Mouse (Mus musculus) megakaryocyte, embryonic 14.5 days (primary cell): Measurements from ENCODE around the gene Mtfr2. TPM values are rescaled to one million over a fixed set of nuclear protein-coding genes. Genes with fewer than 3 reads are reported as not detected.

Source experiments
- H3K27me3 ChIP-seq: replicated peaks from 2 replicates; pipeline ENCODE3; 2012; ENCODE audit warnings: inconsistent platforms
- H3K36me3 ChIP-seq: replicated peaks from 2 replicates; pipeline ENCODE3; 2012; ENCODE audit warnings: low read length, inconsistent platforms, mixed read lengths
- H3K4me1 ChIP-seq: 2 replicates; pipeline ENCODE4 v1.6.1; 2012; ENCODE audit warnings: inconsistent platforms
- H3K4me3 ChIP-seq: replicated peaks from 2 replicates; pipeline ENCODE3; 2012; ENCODE audit warnings: moderate library complexity, mild to moderate bottlenecking, inconsistent platforms
- H3K9me3 ChIP-seq: 2 replicates; pipeline ENCODE4 v1.6.1; 2012; ENCODE audit warnings: inconsistent platforms
- FLI1 ChIP-seq: IDR thresholded peaks from 2 replicates; pipeline ENCODE4 v1.6.1; 2012; ENCODE audit warnings: low read length, inconsistent platforms, mixed read lengths
- GATA1 ChIP-seq: IDR thresholded peaks from 3 replicates; pipeline ENCODE4 v1.6.1; 2012; ENCODE audit warnings: mixed read lengths, low read length, inconsistent platforms, borderline replicate concordance
- polyA plus RNA-seq: library from polyadenylated mRNA; stranded (reverse); fragments of >175 nt; gene quantifications from 2 replicates; pipeline ENCODE4 v1.2.3, GENCODE M21; 2012; ENCODE audit warnings: low replicate concordance; ENCODE audit not compliant: insufficient read depth

The Mtfr2 gene
- 1.5 TPM in 1 of 2 replicates, not detected in the other for polyA plus RNA-seq

- Histone ChIP-seq H3K27me3 (no peaks in the 10 kb centered on the region), H3K36me3 (peaks cover 57% of the 10 kb centered on the region), H3K4me3 (peak within 1 kb of the TSS; percentile 95), H3K9me3 (no peaks in the 10 kb centered on the region), H3K4me1 (peaks cover 35% of the 10 kb centered on the region)
- TF ChIP-seq GATA1 (no peak), FLI1 (peak; percentile 90; the same call in 1 of the 2 replicates)
Observed at GRCm38 (mm10) chr10:20347285-20348214, at the start of gene Mtfr2. Mtfr2 (plus strand) TSS chr10:20347770.

- TF ChIP-seq GATA1 (no peak), FLI1 (no peak)
- Histone ChIP-seq H3K4me1 (peaks cover 12% of the 10 kb centered on the region), H3K36me3 (no peaks in the 10 kb centered on the region), H3K9me3 (peaks cover 3% of the 10 kb centered on the region; the same call in 1 of the 2 replicates), H3K4me3 (no peak overlapping the region), H3K27me3 (no peaks in the 10 kb centered on the region)
Observed at GRCm38 (mm10) chr10:20298152-20298920, 49.2 kb upstream of the Mtfr2 start.

GRCm38 (mm10) chr10:20299114-20299513 lies 48.5 kb upstream of the Mtfr2 start:
- Histone ChIP-seq H3K27me3 (no peaks in the 10 kb centered on the region), H3K4me1 (peaks cover 19% of the 10 kb centered on the region), H3K36me3 (no peaks in the 10 kb centered on the region), H3K9me3 (peaks cover 1% of the 10 kb centered on the region; the same call in 1 of the 2 replicates), H3K4me3 (no peak overlapping the region)
- no peak for TF ChIP-seq GATA1

- H3K4me1 ChIP-seq: peaks cover 17% of the 10 kb centered on the region
- H3K36me3 ChIP-seq: peaks cover 5% of the 10 kb centered on the region
- no peak for TF ChIP-seq FLI1
- TF ChIP-seq GATA1: no peak
- H3K4me3 ChIP-seq: peak overlapping the region; percentile 99
- no peaks in the 10 kb centered on the region for H3K9me3 ChIP-seq
- H3K27me3 ChIP-seq: no peaks in the 10 kb centered on the region
Observed at GRCm38 (mm10) chr10:20310969-20311769, 36.4 kb upstream of the Mtfr2 start.

GRCm38 (mm10) chr10:20311918-20312735 lies 35.4 kb upstream of the Mtfr2 start, which contains the start of gene Bclaf1:
Bclaf1 (plus strand) TSS chr10:20312469.
- H3K9me3 ChIP-seq: no peaks in the 10 kb centered on the region
- H3K36me3 ChIP-seq: peaks cover 5% of the 10 kb centered on the region
- H3K4me3 ChIP-seq: peak within 1 kb of the TSS; percentile 99
- no peak for TF ChIP-seq GATA1
- TF ChIP-seq FLI1: peak; percentile 10; the same call in 1 of the 2 replicates
- peaks cover 24% of the 10 kb centered on the region for H3K4me1 ChIP-seq
- H3K27me3 ChIP-seq: no peaks in the 10 kb centered on the region

- TF ChIP-seq FLI1: 0 out of 2 replicates have a peak, but pooled peaks have one; percentile 2
- 0 out of 3 replicates have a peak, but pooled peaks have one; percentile 40 for TF ChIP-seq GATA1
- Histone ChIP-seq H3K4me1 (peaks cover 31% of the 10 kb centered on the region), H3K36me3 (peaks cover 9% of the 10 kb centered on the region), H3K27me3 (no peaks in the 10 kb centered on the region), H3K4me3 (peak overlapping the region; percentile 99), H3K9me3 (no peaks in the 10 kb centered on the region)
Observed at GRCm38 (mm10) chr10:20312736-20313301, 34.8 kb upstream of the Mtfr2 start.

- no peak for TF ChIP-seq FLI1
- no peak for TF ChIP-seq GATA1
- Histone ChIP-seq H3K36me3 (peaks cover 15% of the 10 kb centered on the region), H3K27me3 (no peaks in the 10 kb centered on the region), H3K4me1 (peaks cover 38% of the 10 kb centered on the region), H3K9me3 (no peaks in the 10 kb centered on the region), H3K4me3 (peak overlapping the region; percentile 99)
Observed at GRCm38 (mm10) chr10:20313447-20313846, 34.1 kb upstream of the Mtfr2 start.

GRCm38 (mm10) chr10:20313941-20314340 lies 33.6 kb upstream of the Mtfr2 start:
- no peaks in the 10 kb centered on the region for H3K27me3 ChIP-seq
- H3K4me1 ChIP-seq: peaks cover 43% of the 10 kb centered on the region
- no peaks in the 10 kb centered on the region for H3K9me3 ChIP-seq
- peak overlapping the region; percentile 99 for H3K4me3 ChIP-seq
- H3K36me3 ChIP-seq: peaks cover 20% of the 10 kb centered on the region
- no peak for TF ChIP-seq GATA1
